Mouse (Mus musculus) heart, postnatal 14 days (tissue): ENCODE data around the gene Tmem200b. TPM values are rescaled to one million over a fixed set of nuclear protein-coding genes. Genes with fewer than 3 reads are reported as not detected.

Source experiments
- DNase-seq, 2 experiments: peaks; one replicate each; pipeline ENCODE4 v3.0.0; 2021 to 2022
- intact Hi-C: fragments of 180-260 bp; cut with DNase I; formaldehyde crosslinking; loops from one replicate; pipeline ENCODE4 v1.15.1; 2025
- total RNA-seq, 2 experiments: library from RNA; stranded (reverse); gene quantifications; 2 replicates each; pipeline ENCODE4 v1.2.3; 2021

The Tmem200b gene
- total RNA-seq, 2 experiments from 2014 or later = 9.5 to 12.8 TPM

DNA sequence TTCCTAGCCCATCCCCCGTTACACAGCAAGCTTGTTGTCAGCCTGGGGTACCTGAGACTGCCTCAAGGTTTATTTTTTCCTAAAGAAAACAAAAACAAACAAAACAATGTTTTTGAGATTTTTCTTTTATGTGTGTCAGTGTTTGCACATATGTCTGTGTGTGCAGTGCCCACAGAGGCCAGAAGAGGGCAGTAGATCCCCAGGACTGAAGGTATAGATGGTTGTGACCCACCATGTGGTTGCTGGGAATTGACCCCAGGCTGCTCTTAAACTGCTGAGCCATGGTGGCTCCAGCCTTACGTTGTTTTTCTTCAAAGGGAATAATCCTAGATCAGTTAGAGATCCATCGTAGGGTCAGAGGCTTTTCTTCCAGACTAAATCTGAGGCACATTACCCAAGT, 13.7 kb upstream of the Tmem200b start:
- no peak for DNase-seq
- intact Hi-C loops = no loop called here

DNA sequence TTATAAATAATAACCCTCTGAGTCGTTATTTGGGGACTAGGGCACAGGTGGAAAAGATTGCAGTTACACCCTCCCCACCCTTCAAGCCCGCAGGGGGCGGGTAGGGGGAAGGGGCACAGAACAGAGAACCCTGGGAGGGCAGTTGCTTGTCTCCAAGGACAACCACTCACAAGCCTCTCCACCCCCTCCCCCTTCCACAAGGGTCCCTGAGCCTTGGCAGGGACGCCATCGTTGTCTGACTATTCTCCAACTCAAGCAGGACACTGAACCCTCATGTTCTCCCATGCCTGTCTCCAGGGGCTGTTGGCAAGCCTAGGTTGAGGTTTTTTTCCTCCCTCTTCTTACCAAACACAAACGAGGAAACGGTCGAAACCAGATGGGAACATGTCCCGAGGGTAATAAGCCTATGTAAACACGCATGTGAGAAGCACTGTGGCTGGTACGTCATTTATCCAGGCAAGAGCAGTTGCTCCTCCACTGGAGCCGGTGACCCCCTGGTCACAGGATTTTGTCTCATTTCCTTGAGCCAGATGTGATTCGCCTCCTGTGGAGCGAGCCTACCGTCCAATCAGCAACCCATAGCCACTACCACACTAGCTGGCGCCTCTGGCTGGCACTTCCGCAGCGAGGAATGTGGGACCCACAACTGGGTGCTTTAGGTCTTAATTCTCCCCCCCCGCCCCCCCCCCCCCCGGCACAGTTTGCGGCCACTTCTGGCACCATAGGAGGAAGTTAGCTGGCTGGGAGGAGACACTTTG, 11.2 kb upstream of the Tmem200b start:
- DNase-seq = no peak
- intact Hi-C loops = no loop called here

DNA sequence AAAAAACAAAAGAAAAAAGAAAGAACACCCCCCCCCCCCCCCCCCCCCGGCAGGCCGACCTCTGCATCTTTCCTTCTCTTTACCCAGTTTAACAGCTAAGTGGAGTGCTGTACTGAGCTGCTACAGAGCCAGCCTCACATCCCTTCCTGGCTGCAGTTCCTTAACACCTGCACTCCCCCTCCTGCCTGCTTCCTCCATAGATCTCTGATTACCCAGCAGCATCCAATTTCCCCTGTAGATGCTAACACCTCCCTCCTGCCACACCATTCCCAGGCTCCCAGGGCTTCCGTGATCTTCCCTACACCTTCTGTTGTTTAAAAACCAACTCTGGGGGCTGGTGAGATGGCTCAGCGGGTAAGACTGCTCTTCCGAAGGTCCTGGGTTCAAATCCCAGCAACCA, 10.1 kb upstream of the Tmem200b start:
- intact Hi-C loops = no loop called here

DNA sequence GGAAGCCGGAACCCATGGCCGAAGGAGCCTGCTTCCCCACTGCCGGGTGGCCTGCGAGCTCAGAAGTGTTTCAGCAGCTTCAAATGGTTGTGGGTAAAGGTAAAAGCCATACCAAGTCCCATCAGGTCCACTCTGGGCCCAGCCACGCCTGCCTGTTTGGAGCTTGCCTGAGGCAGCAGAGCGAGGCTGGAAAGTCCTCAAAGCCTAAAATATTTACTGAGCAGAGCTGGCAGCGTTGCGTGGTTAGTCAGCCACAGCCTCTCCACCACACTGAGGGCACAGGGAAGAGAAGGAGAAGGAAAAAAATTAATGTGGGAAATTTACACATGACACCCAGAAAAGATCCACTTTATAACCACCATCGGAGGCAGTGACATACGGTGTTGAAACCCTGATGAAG, 8.0 kb upstream of the Tmem200b start:
- DNase-seq = no peak
- intact Hi-C loops = no loop called here

More for the DNA sequence above, 10.1 kb upstream of the Tmem200b start:
- no peak for DNase-seq

DNA sequence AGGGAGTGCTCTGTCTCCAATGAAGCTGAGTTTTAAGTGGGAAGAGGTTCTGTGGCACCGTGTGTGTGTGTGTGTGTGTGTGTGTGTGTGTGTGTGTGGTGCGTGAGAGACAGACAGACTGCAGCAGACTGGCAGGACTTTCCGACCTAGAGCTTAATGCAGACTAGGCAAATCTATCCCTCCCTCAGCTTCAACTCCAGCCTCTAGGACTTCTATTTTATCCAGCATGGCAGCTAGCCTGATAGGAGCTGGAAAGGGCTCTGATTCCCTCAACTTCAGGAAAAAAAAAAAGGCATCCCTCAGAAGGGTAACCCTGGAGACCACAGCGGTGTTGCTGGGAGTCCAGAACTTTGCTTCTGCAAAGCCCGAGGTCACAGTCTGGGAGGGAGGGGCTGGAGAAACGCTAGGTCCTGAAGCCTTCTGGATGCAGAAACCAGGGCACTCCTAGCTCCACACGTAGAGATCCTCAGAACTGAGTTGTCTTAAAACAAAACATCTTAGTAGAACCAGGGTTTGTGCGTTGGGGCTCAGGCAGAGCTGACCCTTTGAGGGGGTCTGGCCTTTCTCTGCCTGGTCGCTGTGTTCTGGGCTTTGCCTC, 7.4 kb upstream of the Tmem200b start:
- DNase-seq = no peak
- intact Hi-C loops = no loop called here

DNA sequence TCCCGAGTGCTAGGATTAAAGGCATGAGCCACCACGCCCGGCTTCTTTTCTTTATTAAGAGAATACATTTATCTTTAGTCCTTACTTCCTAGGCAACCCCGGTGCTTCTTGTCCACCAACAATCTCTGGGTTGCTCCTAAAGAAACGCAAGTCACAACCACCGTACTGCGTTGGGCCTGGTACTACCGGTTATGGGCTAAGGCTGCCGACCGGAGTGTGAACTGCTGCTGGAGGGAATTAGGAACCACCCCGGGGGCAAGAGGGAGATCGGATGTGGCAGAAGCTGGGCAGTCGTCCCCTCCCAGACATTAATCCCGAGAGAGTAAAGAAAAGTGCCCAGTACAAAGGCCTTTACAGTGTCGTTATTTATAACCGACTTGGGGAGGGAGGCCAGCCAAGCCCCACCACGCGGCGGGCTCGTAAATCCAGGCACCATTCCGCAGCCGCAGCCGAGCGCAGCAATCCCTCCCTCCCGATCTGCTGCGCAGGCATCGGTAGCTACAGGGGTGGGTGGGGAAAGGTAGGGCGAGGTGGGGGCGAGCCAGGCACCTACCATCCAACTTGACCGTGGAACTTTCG, 6.6 kb upstream of the Tmem200b start:
- intact Hi-C loops = loop anchor here (5.0 kb wide), 3 partner anchors 52 to 162 kb away; partner anchors contain the start of gene Epb41
- no peak for DNase-seq

DNA sequence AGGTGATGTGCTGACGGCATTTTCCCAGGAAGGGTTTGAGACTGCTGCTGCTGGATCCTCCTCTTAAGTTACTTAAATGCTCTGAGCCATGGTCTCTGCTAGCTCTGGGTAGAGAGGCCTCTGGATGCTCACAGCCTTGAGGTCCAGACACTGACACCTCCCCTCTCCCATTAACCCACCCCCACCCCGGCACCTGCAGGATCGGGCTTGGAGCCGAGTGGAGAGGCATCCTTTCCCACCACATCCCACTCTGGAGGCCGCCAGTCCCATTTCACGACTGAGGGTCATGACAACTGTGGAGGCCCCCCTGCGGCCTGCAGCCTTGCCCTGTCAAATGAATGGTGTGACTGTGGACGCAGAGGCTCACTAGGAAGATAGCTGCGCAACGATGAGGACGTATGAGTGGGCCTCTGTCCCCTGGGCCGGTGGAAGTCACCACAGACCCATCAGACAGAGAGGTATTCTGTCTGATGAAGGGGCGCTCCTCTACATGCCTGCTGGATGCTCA, 5.7 kb upstream of the Tmem200b start:
- no peak for DNase-seq
- intact Hi-C loops = loop anchor here (2.0 to 5.0 kb wide), 4 partner anchors 51 to 161 kb away; partner anchors contain the start of gene Epb41

DNA sequence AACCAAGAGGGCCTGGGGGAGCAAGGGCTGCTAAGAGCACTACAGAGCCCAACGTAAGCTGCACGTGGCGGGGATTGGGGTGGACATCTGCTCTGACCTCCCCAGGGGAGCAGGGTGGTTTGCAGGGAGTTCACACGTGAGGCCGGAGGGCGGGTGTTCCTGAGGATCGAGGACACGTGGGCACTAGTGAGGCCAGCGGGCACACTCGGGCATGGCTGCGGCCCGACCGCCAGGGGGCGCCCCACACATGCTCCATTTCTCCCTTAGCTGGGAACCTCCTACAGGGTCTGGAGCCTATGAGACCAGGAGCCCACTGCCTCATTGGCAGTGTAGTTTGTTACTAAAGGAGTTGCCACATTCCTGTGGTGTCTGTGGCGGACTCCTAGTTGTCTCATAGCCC, 5.1 kb upstream of the Tmem200b start:
- intact Hi-C loops = loop anchor here (2.0 to 5.0 kb wide), 4 partner anchors 51 to 161 kb away; partner anchors contain the start of gene Epb41
- DNase-seq = peak; percentile 86 to 90

DNA sequence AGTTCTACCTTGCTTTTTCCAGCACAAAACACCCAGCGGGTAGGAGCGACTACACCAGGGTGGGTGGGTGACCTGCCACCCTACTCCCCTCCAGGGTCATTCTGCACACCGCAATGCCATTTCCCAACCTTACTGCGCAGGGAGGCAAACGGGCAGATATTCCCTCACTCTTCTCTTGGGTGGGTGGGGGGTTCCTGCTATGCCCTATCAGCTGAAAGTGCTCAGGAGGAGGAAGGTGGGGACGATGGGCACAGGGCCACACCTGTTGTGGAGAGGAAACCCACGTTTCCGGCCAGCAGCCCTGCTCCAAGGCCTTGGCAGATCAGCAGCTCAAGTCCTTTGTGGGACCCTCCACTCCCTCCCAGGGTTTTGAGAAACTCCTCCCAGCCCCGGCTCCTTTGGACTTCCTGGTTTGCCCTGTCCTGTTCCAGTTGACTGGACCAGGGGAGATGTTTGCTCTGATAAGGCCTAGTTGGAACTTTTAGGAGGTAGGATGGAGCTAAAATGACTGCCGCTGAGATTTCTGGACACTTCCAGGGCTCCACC, 4.5 kb upstream of the Tmem200b start:
- no peak for DNase-seq
- intact Hi-C loops = loop anchor here (2.0 to 5.0 kb wide), 4 partner anchors 50 to 160 kb away; partner anchors contain the start of gene Epb41

DNA sequence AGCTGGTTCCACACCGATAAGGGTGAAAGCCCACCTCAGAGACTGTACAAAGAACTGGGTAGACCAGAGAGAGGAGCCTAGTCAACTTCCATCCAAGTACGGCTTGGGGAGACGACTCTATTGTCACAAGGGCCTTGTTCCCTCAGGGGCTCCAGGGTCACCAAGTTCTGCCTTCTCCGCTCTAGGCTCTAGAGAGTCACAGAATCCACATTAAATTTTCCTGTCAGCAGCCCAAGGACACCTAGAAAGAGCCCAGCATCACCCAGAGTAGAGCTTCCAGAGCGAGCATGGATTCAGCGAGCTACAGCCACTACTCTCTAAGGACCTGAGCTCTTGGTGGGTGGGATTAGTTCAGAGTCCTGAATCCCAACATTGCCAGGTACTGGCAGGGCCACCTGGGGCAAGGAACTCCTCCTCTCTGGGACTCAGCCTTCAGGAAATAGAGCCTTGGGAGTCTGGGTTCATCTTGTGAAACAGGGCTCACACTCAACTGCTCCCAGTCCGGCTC, 3.5 kb upstream of the Tmem200b start:
- intact Hi-C loops = loop anchor here (5.0 kb wide), 3 partner anchors 49 to 159 kb away; partner anchors contain the start of gene Epb41
- no peak for DNase-seq

DNA sequence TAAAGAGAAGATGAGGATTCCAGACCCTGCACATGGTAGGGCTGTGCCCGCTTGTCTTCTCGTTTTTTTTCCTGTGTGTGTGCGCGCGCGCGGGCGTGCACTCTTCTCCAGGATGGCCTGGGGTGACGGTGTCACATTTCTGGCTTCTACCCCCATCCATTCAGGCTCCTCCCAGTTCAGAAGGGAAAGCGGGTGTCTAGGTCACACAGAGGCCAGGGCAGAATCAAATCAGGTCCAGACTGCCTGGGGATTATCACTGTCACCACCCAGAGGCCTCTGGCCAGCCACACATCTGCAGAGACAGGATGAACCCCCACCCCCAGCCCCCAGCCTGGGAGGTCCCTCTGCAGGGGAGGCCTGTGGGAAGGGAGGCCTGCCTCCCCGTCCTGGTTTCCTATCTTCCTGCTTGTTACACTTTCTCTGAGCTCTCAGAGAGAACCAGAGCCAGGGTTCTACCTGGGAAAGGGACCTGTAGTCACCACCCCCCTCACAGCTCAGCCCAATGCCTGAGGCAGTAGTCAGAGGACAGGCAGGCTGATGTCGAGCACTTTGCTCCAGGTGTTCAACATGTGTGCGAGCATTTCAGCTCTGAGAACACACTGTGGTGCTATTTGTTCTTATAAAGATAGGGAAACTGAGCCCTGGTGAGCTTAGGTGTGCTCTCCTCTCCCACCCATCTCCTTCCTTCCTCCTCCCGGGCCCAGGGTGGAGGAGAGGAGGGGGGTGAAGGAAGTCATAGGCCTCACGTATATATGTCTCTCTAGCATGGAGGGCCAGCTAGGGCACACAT, 2.7 kb upstream of the Tmem200b start:
- peak in 1 of 2 experiments; percentile 35 for DNase-seq
- intact Hi-C loops = loop anchor here (5.0 kb wide), 3 partner anchors 48 to 158 kb away; partner anchors contain the start of gene Epb41

DNA sequence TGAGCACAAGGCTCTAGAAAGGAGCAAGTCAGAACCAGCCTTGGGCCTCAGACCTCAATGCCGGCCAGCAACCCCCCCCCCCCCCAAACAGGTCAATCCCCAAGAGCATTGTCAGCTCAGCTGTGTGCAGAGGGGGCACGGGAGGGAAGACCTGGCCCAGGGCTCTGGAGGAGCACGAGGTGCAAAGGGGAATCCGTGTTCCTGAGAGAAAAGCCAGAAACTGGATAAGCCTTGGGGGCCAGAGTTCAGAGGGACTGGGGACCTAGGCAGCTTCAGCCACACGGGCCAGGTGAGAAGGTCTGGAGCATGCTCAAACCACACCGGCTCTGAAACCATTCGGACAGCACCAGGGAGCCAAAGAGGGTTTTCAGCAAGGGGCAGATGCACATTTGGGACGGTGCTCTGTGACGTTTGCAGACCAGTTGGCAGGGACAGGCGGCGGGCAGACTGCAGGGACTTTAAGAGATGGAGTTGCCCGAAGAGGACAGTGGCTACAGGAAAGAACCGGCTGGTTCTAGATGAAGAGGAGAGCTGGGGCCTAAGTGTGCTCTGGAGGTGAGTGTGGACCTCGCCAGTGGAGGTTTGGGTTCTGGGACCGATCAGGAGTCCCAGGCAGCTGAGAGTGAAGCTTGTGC, 1.9 kb upstream of the Tmem200b start:
- no peak for DNase-seq
- intact Hi-C loops = loop anchor here (5.0 kb wide), 3 partner anchors 48 to 158 kb away; partner anchors contain the start of gene Epb41

DNA sequence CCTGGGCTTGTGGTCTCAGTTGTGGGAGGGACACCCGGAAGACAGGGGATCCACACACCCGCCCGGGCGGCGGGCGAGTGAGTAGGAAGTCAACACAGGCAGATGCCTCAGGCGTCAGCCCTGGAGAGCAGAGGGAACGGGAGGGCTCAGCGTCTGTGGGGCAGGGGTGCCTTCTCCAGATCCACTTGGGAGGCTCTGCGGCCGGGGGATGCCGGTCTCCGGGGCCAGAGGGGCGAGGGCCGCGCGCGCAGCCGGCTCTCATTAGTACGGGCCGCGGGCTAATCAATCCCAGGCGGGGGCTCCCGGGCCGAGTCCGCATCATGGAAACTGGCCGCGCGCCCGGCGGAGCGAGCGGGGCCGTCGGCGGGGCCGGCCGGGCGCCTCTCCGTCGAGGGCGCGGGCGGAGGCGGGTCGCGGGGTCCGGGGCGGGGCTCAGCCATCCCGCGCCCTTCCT, 1.4 kb upstream of the Tmem200b start:
- peak; percentile 76 to 84 for DNase-seq
- intact Hi-C loops = no loop called here

DNA sequence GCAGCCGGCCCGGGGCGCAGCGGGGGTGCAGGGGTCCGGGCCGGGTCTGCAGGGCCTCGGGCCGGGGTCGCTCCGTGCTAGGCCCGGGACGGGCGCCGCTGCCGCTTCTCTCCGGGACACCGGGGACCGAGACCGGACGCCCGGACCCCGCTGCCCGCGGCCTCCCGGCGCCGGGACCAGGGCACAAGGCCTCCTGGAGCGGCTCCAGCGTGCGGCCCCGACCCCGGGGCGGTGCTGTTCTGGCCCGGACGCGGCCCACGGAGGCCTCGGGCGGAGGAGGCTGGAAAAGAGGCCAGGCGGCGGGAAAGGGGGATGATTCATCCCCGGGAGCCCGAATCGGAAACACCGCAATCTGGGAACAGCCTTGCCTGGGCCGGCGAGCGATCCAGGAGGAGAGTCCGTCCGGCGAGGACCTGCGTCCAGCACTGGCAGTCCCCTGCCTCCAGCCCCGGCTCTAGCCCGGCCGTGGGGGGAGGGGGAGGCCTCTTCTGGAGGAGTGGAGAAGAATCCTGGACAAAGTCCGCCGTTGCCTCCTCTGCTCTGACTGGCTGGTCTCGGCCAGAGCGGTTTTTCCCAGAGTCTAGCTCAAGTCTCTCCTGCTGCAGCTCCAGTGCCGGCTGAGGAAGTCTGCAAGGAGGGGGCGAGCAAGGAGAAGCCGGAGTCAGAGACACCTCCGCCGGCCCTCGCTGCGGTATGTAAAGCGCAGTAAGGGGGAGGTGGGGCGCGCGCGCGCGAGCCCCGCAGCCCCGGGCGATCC, 798 bp upstream of the Tmem200b start:
- intact Hi-C loops = no loop called here
- DNase-seq = peak; percentile 73 to 75

DNA sequence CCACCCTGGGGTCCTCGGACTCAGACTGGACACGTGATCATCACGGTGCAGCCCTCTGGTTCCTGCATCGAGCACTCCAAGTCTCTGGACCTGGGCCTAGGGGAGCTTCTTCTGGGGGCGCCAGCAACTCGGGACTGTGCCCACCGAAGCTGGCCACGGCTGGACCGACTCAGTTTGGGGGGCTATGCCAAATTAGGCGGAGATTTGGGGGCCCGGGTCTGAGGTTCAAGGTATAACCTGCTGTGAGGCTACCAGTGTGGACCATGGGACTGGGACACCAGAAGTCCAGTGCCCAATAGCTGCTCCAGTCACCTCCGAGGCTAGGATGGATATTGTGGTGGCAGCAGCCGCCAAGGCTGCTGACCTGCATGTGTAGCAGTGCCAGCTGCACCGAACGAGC, 833 bp downstream of the Tmem200b start:
- intact Hi-C loops = no loop called here

DNA sequence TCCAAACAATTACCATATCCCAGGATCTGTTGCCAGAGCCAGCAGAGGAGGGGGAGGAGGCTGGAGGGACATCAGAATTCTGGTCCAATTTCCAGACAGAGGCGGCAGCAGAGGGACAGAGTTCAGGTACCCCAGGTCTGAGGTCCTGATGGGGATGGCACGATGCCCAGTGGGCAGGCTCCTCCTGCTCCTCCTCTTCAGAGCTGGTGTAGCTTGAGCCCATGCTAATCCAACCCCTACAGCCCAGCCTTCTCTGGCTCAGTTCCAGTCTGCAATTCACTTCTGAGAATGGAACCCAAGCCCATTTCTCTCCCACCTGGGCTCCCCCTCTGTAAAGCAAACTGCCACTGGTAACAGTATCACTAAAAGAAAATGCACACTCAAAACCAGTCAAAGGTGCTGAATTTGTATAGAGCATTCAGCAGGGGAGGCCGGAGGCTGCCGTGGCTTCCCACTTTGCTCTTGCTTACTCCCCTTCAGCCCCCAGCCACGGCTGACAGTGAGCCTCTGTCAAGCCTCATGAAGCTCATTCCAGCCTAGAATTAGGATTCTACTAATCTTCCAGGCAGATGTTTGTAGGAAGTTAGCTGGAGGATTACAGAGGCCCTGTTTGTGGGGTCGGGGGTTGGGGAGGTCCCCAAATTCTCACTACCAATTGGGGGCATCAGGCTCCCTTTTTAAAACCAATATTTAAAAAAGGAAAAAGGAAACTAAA, 2.7 kb downstream of the Tmem200b start:
- no peak for DNase-seq
- intact Hi-C loops = no loop called here

More for the DNA sequence above, 833 bp downstream of the Tmem200b start:
- DNase-seq = no peak

DNA sequence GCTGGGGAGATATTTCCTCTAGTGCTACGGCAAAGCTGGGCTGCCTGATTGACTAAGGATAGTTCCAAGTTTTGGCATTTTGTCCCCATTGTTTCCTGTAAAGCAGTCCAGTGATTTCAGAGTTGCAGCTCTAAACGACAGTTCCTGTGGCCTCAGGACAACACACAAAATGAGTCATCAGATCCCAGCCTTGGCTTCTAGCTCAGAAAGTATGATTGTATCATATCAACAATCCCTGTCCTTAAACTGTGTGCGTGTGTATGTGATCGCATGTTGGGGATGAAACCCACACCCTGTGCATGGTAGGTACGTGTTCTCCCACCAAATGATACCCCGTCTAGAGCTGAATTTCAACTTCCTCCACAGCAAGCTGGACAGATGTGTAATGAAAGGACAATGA, 7.6 kb downstream of the Tmem200b start:
- DNase-seq = no peak
- intact Hi-C loops = no loop called here

DNA sequence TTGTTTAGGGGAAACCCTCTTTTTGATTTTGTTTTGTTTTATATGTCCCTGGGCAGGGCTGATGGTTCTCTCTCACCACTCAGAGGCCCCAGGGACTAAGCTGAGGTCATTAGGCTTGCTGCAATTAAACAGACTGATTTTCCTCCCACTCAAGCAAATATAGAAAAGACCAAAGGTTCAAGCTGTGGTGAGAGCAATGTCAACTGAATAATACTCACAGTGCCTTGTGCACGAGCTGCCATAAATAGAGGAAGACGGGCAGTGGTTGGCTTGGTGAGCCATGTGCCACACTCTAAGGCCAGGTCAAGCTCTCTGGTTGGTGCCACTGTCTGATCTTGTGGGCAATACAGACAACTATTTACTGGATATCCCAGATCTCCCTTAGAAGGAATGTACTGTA, 17.9 kb downstream of the Tmem200b start:
- no peak for DNase-seq

More for the DNA sequence above, 17.9 kb downstream of the Tmem200b start:
- intact Hi-C loops = no loop called here
